Mouse (Mus musculus) kidney, postnatal 0 days (tissue): Measurements from ENCODE around the gene Itpk1. TPM values are rescaled to one million over a fixed set of nuclear protein-coding genes. Genes with fewer than 3 reads are reported as not detected.

Source experiments
- ATAC-seq: fragments of 200-750 bp; cut with Nextera tagmentation; replicated peaks from 2 replicates; pipeline ENCODE4 v1.8.0; 2017; ENCODE audit warnings: low read depth, moderate number of reproducible peaks, moderate TSS enrichment, moderate library complexity; ENCODE audit not compliant: low FRiP score
- DNase-seq: peaks from one replicate; pipeline ENCODE4 v3.0.0-alpha.2; 2016; ENCODE audit warnings: low spot score
- H3K27ac ChIP-seq: fragments of 300-500 bp; sonication (generic); 2 replicates; pipeline ENCODE4 v1.5.1; 2014; ENCODE audit warnings: mild to moderate bottlenecking
- H3K27me3 ChIP-seq: fragments of 300-500 bp; sonication (generic); 2 replicates; pipeline ENCODE4 v1.6.1; 2014; ENCODE audit warnings: low read length, mixed read lengths; ENCODE audit not compliant: insufficient read depth
- H3K36me3 ChIP-seq: fragments of 300-500 bp; sonication (generic); 2 replicates; pipeline ENCODE4 v1.6.1; 2014; ENCODE audit warnings: low read length, mixed read lengths; ENCODE audit not compliant: insufficient read depth
- H3K4me1 ChIP-seq: fragments of 300-500 bp; sonication (generic); replicated peaks from 2 replicates; pipeline ENCODE4 v1.6.1; 2014; ENCODE audit warnings: antibody characterized with exemption, low read length, mixed read lengths; ENCODE audit not compliant: insufficient read depth
- H3K4me2 ChIP-seq: fragments of 300-500 bp; sonication (generic); 2 replicates; pipeline ENCODE4 v1.6.1; 2014; ENCODE audit warnings: mild to moderate bottlenecking, low read length, moderate library complexity, mixed read lengths
- H3K4me3 ChIP-seq: fragments of 300-500 bp; sonication (generic); replicated peaks from 2 replicates; pipeline ENCODE4 v1.5.1; 2014; ENCODE audit warnings: low read depth, low read length
- H3K9ac ChIP-seq: fragments of 300-500 bp; sonication (generic); 2 replicates; pipeline ENCODE4 v1.6.1; 2014; ENCODE audit warnings: low read depth, low read length
- H3K9me3 ChIP-seq: fragments of 300-500 bp; sonication (generic); replicated peaks from 2 replicates; pipeline ENCODE4 v1.6.1; 2016; ENCODE audit warnings: low read length, inconsistent platforms, mixed read lengths
- CTCF ChIP-seq: IDR thresholded peaks from 2 replicates; pipeline ENCODE4 v1.5.1; 2016; ENCODE audit warnings: antibody characterized with exemption, low read depth, mild to moderate bottlenecking, moderate library complexity
- whole genome bisulfite sequencing: fragments of 180-500 bp; shearing (Covaris S2); extraction: QIAGEN DNeasy Blood & Tissue Kit; methylation state at CpG from one replicate; pipeline ENCODE4 v1.1.7; 2014; 5-methylcytosine and 5-hydroxymethylcytosine counted together
- polyA plus RNA-seq: library from polyadenylated mRNA; unstranded; fragments of >200 nt; fragmentation: Nextera tagmentation; extraction: Ambion mirVana; gene quantifications from 2 replicates; pipeline ENCODE4 v1.2.1, GENCODE M21; 2015

Itpk1 gene
- polyA plus RNA-seq, 1 experiment from 2014 or later: 16.1 TPM

DNA sequence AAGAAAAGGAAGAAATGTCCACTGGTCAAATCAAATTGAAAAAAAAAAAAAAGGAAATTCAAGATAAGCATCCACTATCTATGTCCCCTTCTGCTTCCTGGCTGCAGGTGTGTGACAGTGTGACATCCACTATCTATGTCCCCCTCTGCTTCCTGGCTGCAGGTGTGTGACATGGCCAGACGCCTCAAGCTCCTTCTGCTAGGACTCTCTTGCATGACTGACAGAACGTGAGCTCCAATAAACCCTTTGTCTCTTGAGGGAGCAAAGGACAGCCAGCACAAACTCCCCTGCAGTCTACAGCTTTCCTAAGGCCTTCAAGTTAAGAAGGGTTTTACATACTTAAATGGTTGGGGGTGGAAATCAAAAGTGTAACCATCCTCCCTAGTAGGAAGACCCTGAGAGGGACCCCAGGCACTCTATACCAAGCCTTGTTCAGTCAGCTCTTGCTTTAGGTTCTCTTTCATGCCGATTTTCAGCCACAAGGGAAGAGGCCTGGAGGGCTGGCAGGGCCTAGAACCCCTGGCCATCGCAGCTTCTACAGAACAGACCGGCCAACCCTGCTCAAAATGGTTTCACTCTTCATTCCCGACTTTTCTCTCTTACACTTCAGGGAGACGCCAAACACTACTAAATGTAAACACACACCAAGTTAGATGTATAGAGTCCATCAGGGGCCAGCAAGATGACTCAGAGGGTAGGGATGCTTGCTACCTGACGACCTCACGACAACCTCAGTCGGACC is 10.1 kb upstream of the Itpk1 start:
- Histone ChIP-seq H3K4me3 (no peak overlapping the region), H3K9ac (no peak overlapping the region), H3K4me2 (no peak overlapping the region), H3K27me3 (no peaks in the 10 kb centered on the region), H3K9me3 (no peaks in the 10 kb centered on the region), H3K4me1 (no peaks in the 10 kb centered on the region), H3K36me3 (no peaks in the 10 kb centered on the region), H3K27ac (no peak overlapping the region)
- no peak for ATAC-seq
- WGBS: 81% methylated on average over 10 of the region's 10 CpGs
- DNase-seq: no peak
- no peak for TF ChIP-seq CTCF

DNA sequence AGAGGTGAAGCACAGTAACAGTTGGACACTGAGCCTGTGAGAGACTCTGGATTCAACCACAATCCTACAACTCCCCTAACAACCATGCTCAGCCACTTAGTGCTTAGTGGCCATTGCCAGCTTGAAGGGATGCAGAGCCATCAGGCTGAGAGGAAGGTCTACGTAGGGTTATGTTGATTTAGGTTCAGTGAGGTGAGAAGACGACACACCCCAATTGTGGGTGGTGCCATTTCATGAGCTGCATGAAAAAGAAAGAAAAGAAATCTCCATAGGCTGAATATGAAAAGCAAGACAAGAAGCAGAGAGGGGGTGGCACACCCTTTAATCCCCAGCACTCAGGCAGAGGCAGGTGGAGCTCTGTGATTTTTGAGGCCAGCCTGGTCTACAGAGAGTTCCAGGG is 9.4 kb upstream of the Itpk1 start:
- Histone ChIP-seq H3K9me3 (no peaks in the 10 kb centered on the region), H3K36me3 (no peaks in the 10 kb centered on the region), H3K4me3 (no peak overlapping the region), H3K9ac (no peak overlapping the region), H3K4me1 (no peaks in the 10 kb centered on the region), H3K27ac (no peak overlapping the region), H3K27me3 (no peaks in the 10 kb centered on the region), H3K4me2 (no peak overlapping the region)
- DNase-seq (no peak), ATAC-seq (no peak)
- TF ChIP-seq CTCF: no peak
- 49% methylated on average over 2 of the region's 2 CpGs for WGBS

DNA sequence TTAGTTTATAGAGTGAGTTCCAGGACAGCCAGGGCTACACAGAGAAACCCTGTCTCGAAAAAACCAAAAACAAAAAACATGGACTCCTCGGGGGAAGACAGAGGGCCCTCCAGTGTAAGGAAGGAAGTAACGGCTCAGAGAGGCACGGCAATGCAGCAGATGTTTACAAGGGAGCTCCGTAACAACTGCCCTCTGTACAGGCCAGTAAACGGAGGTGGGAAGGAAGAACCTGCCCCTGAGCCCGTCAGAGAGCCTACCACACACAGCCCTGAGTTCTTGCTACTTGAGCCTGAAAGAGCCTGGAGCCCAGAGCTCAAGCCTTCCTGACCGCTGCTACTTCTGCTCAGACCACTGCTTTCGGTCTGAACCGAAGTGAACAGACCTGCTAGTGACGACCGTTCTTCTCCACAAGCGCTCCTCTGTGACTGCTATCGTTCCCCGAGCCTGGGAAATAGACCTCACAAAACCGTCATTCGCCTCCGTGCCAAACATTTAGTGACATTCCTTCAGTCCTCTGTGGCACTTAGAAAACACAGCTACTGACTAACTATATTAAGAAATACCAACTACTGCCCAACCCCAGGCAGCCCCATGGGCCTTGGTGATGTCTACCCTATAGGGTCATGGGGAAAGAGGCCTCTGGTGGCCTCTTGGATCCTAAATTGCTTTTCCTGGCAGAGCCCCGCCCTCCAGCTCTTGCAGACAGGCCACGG is 8.6 kb upstream of the Itpk1 start:
- TF ChIP-seq CTCF: no peak
- no peak overlapping the region for H3K4me3 ChIP-seq
- H3K9me3 ChIP-seq: no peaks in the 10 kb centered on the region
- H3K27ac ChIP-seq: peak overlapping the region; percentile 19; the same call in 1 of the 2 replicates
- H3K27me3 ChIP-seq: no peaks in the 10 kb centered on the region
- no peaks in the 10 kb centered on the region for H3K36me3 ChIP-seq
- no peak for ATAC-seq
- no peak for DNase-seq
- no peaks in the 10 kb centered on the region for H3K4me1 ChIP-seq
- WGBS: 51% methylated on average over 20 of the region's 20 CpGs
- H3K4me2 ChIP-seq: no peak overlapping the region
- no peak overlapping the region for H3K9ac ChIP-seq

DNA sequence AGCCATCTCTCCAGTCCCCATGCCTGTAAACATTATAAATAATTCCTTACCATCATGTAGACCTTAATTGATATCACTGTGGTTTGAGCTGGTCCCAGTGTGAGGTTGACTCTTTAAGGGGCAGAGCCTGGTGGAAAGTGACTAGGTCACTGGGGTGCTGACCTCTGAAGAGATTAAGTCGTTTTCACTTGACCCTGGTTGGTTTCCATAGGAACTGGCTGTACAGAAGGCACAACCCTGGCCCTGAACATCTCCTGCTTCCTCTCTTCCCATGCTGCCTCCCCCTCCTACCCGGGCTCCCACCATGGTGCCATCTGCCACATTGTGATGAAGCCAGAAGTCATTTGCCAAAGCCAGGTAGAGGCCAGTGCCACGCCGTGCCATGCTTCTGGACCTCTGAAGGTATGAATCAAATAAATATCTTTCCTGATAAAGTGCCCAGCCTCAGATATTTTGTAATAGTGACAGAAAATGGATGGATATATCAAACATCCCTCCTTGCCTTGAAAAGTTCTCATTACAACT is 6.2 kb upstream of the Itpk1 start:
- DNase-seq (no peak), ATAC-seq (no peak)
- no peak overlapping the region for H3K4me2 ChIP-seq
- H3K36me3 ChIP-seq: no peaks in the 10 kb centered on the region
- 63% methylated on average over 4 of the region's 4 CpGs for WGBS
- TF ChIP-seq CTCF: no peak
- no peak overlapping the region for H3K4me3 ChIP-seq
- no peaks in the 10 kb centered on the region for H3K27me3 ChIP-seq
- H3K9me3 ChIP-seq: no peaks in the 10 kb centered on the region
- H3K9ac ChIP-seq: no peak overlapping the region
- H3K4me1 ChIP-seq: no peaks in the 10 kb centered on the region
- no peak overlapping the region for H3K27ac ChIP-seq

DNA sequence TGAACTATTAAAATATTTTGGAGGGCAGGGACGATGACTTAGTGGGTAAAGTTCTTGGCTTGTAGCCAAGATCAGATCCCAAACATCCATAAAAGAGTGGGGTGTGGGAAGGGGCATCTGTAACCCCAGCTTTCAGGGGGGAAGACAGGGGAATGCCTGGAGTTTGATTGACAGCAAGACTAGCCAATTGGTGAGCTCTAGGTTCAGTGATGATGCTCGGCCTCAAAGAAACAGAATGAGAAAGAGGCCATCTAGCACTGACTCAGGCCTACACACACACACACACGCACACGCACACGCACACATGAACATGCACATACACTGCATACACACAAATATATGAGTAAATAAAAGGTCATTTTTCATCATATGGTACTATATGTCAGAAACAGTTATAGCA is 5.2 kb upstream of the Itpk1 start:
- DNase-seq (no peak), ATAC-seq (no peak)
- TF ChIP-seq CTCF: no peak
- H3K9ac ChIP-seq: no peak overlapping the region
- H3K4me3 ChIP-seq: no peak overlapping the region
- H3K36me3 ChIP-seq: no peaks in the 10 kb centered on the region
- H3K4me2 ChIP-seq: no peak overlapping the region
- H3K4me1 ChIP-seq: no peaks in the 10 kb centered on the region
- no peaks in the 10 kb centered on the region for H3K9me3 ChIP-seq
- H3K27me3 ChIP-seq: no peaks in the 10 kb centered on the region
- no peak overlapping the region for H3K27ac ChIP-seq
- WGBS: 83% methylated on average over 5 of the region's 5 CpGs

DNA sequence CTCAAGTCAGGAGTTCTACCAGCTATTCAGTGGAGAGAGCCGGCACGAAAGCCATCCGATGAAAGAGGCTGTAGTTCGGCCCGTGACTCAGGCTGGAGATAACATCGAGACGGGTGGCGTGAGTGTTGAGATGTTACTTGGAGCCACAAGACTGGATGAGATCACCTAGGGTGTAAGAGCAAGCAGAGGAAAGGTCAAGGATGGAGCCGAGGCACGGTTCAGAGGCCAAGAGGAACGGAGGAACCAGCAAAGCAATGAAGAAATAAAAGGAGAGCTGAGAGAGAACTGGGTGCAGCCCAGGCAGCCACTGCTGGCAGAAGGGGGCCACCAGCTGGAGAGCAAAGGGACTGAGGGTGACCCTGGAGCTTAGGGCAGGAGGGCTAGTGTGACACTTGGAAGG is 3.5 kb upstream of the Itpk1 start:
- Histone ChIP-seq H3K27ac (no peak overlapping the region), H3K36me3 (no peaks in the 10 kb centered on the region), H3K4me2 (0 out of 2 replicates have a peak overlapping the region, but pooled peaks have one; percentile 3), H3K9me3 (no peaks in the 10 kb centered on the region), H3K27me3 (no peaks in the 10 kb centered on the region), H3K4me1 (peaks cover 6% of the 10 kb centered on the region), H3K4me3 (no peak overlapping the region), H3K9ac (no peak overlapping the region)
- DNase-seq: peak; percentile 61
- ATAC-seq: no peak; the same call in 1 of the 2 replicates
- WGBS: 53% methylated on average over 11 of the region's 11 CpGs
- peak; percentile 61 for TF ChIP-seq CTCF
